Mouse (Mus musculus): ENCODE measurements around the gene Olfr323. TPM values are rescaled to one million over a fixed set of nuclear protein-coding genes. Genes with fewer than 3 reads are reported as not detected.

Gene Olfr323
- polyA plus RNA-seq, 1 experiment = not detected

- Histone ChIP-seq H3K27ac (ENCODE audit: control insufficient read depth, insufficient read depth, low read depth, low read length, poor library complexity) (no peak overlapping the region), H3K4me3 (replicated peaks; ENCODE audit: control insufficient read depth, low read depth, low read length) (no peak overlapping the region), H3K4me1 (ENCODE audit: control insufficient read depth, insufficient read depth, low read length) (no peaks in the 10 kb centered on the region)
- TF ChIP-seq CTCF (IDR thresholded peaks at IDR 0.05; ENCODE audit: control insufficient read depth, insufficient read depth, low read length) (no peak), POLR2A (IDR thresholded peaks at IDR 0.05; ENCODE audit: borderline replicate concordance, control insufficient read depth, low read depth, low read length) (no peak)
Observed at GRCm38 (mm10) chr11:58614526-58614925, 15.8 kb downstream of the Olfr323 start.

- no peak overlapping the region for H3K27ac ChIP-seq (ENCODE audit: control insufficient read depth, insufficient read depth, low read depth, low read length, poor library complexity)
- H3K4me3 ChIP-seq (replicated peaks; ENCODE audit: control insufficient read depth, low read depth, low read length) = no peak overlapping the region
- 50% methylated on average over 3 of the region's 3 CpGs for WGBS
- no peak for TF ChIP-seq CTCF (IDR thresholded peaks at IDR 0.05; ENCODE audit: control insufficient read depth, insufficient read depth, low read length)
- no peak for TF ChIP-seq POLR2A (IDR thresholded peaks at IDR 0.05; ENCODE audit: borderline replicate concordance, control insufficient read depth, low read depth, low read length)
- no peaks in the 10 kb centered on the region for H3K4me1 ChIP-seq (ENCODE audit: control insufficient read depth, insufficient read depth, low read length)
Observed at GRCm38 (mm10) chr11:58613359-58613758, 16.9 kb downstream of the Olfr323 start.

- no peak overlapping the region for H3K4me3 ChIP-seq (replicated peaks; ENCODE audit: control insufficient read depth, low read depth, low read length)
- 71% methylated on average over 6 of the region's 6 CpGs for WGBS
- H3K4me1 ChIP-seq (ENCODE audit: control insufficient read depth, insufficient read depth, low read length) = no peaks in the 10 kb centered on the region
- TF ChIP-seq CTCF (IDR thresholded peaks at IDR 0.05; ENCODE audit: control insufficient read depth, insufficient read depth, low read length) (no peak), POLR2A (IDR thresholded peaks at IDR 0.05; ENCODE audit: borderline replicate concordance, control insufficient read depth, low read depth, low read length) (no peak)
- no peak overlapping the region for H3K27ac ChIP-seq (ENCODE audit: control insufficient read depth, insufficient read depth, low read depth, low read length, poor library complexity)
Observed at GRCm38 (mm10) chr11:58607030-58607429, 23.3 kb downstream of the Olfr323 start.

GRCm38 (mm10) chr11:58606177-58606919 lies 24.0 kb downstream of the Olfr323 start:
- Histone ChIP-seq H3K4me1 (ENCODE audit: control insufficient read depth, insufficient read depth, low read length) (no peaks in the 10 kb centered on the region), H3K27ac (ENCODE audit: control insufficient read depth, insufficient read depth, low read depth, low read length, poor library complexity) (no peak overlapping the region), H3K4me3 (replicated peaks; ENCODE audit: control insufficient read depth, low read depth, low read length) (no peak overlapping the region)
- WGBS = 79% methylated on average over 12 of the region's 12 CpGs
- TF ChIP-seq CTCF (IDR thresholded peaks at IDR 0.05; ENCODE audit: control insufficient read depth, insufficient read depth, low read length) (no peak), POLR2A (IDR thresholded peaks at IDR 0.05; ENCODE audit: borderline replicate concordance, control insufficient read depth, low read depth, low read length) (no peak)

GRCm38 (mm10) chr11:58605228-58605627 lies 25.1 kb downstream of the Olfr323 start:
- TF ChIP-seq POLR2A (IDR thresholded peaks at IDR 0.05; ENCODE audit: borderline replicate concordance, control insufficient read depth, low read depth, low read length) = no peak
- 68% methylated on average over 3 of the region's 3 CpGs for WGBS
- Histone ChIP-seq H3K27ac (ENCODE audit: control insufficient read depth, insufficient read depth, low read depth, low read length, poor library complexity) (no peak overlapping the region), H3K4me1 (ENCODE audit: control insufficient read depth, insufficient read depth, low read length) (no peaks in the 10 kb centered on the region), H3K4me3 (replicated peaks; ENCODE audit: control insufficient read depth, low read depth, low read length) (no peak overlapping the region)

- Histone ChIP-seq H3K4me3 (replicated peaks; ENCODE audit: control insufficient read depth, low read depth, low read length) (no peak overlapping the region), H3K4me1 (ENCODE audit: control insufficient read depth, insufficient read depth, low read length) (no peaks in the 10 kb centered on the region), H3K27ac (ENCODE audit: control insufficient read depth, insufficient read depth, low read depth, low read length, poor library complexity) (no peak overlapping the region)
- TF ChIP-seq POLR2A (IDR thresholded peaks at IDR 0.05; ENCODE audit: borderline replicate concordance, control insufficient read depth, low read depth, low read length) (no peak), CTCF (IDR thresholded peaks at IDR 0.05; ENCODE audit: control insufficient read depth, insufficient read depth, low read length) (no peak)
- 37% methylated on average over 2 of the region's 2 CpGs for WGBS
Observed at GRCm38 (mm10) chr11:58604688-58605087, 25.6 kb downstream of the Olfr323 start.

- WGBS = 76% methylated on average over 6 of the region's 6 CpGs
- Histone ChIP-seq H3K4me3 (replicated peaks; ENCODE audit: control insufficient read depth, low read depth, low read length) (no peak overlapping the region), H3K4me1 (ENCODE audit: control insufficient read depth, insufficient read depth, low read length) (no peaks in the 10 kb centered on the region), H3K27ac (ENCODE audit: control insufficient read depth, insufficient read depth, low read depth, low read length, poor library complexity) (no peak overlapping the region)
- TF ChIP-seq POLR2A (IDR thresholded peaks at IDR 0.05; ENCODE audit: borderline replicate concordance, control insufficient read depth, low read depth, low read length) (no peak), CTCF (IDR thresholded peaks at IDR 0.05; ENCODE audit: control insufficient read depth, insufficient read depth, low read length) (no peak)
Observed at GRCm38 (mm10) chr11:58602800-58603560, 27.3 kb downstream of the Olfr323 start.

GRCm38 (mm10) chr11:58602062-58602461 lies 28.2 kb downstream of the Olfr323 start:
- Histone ChIP-seq H3K4me3 (replicated peaks; ENCODE audit: control insufficient read depth, low read depth, low read length) (no peak overlapping the region), H3K27ac (ENCODE audit: control insufficient read depth, insufficient read depth, low read depth, low read length, poor library complexity) (no peak overlapping the region), H3K4me1 (ENCODE audit: control insufficient read depth, insufficient read depth, low read length) (no peaks in the 10 kb centered on the region)
- no peak for TF ChIP-seq POLR2A (IDR thresholded peaks at IDR 0.05; ENCODE audit: borderline replicate concordance, control insufficient read depth, low read depth, low read length)
- no peak for TF ChIP-seq CTCF (IDR thresholded peaks at IDR 0.05; ENCODE audit: control insufficient read depth, insufficient read depth, low read length)

All from bone marrow, adult 2 months (tissue).